Mouse (Mus musculus) lung, embryonic 15.5 days (tissue): ENCODE measurements at regions not wholly inside any gene's neighbourhood (a gene's known extent, or its start where the extent isn't known, plus 50 kb on each side); places are given as distances from the start of the nearest gene placed in this dataset.

Source experiments
- ATAC-seq: fragments of 200-750 bp; cut with Nextera tagmentation; 2 replicates; pipeline ENCODE4 v1.8.0; 2017; ENCODE audit warnings: moderate number of reproducible peaks, borderline replicate concordance; ENCODE audit not compliant: low FRiP score, low TSS enrichment; ENCODE audit errors: extremely low read depth
- H3K27ac ChIP-seq: fragments of 300-500 bp; sonication (generic); 2 replicates; pipeline ENCODE4 v1.5.1; 2015; ENCODE audit warnings: moderate library complexity, mild to moderate bottlenecking, inconsistent platforms
- H3K27me3 ChIP-seq: fragments of 300-500 bp; sonication (generic); 2 replicates; pipeline ENCODE4 v1.6.1; 2015; ENCODE audit warnings: inconsistent platforms
- H3K36me3 ChIP-seq: fragments of 300-500 bp; sonication (generic); 2 replicates; pipeline ENCODE4 v1.6.1; 2015; ENCODE audit warnings: inconsistent platforms
- H3K4me1 ChIP-seq: fragments of 300-500 bp; sonication (generic); 2 replicates; pipeline ENCODE4 v1.6.1; 2015; ENCODE audit warnings: inconsistent platforms
- H3K4me2 ChIP-seq: fragments of 300-500 bp; sonication (generic); 2 replicates; pipeline ENCODE4 v1.6.1; 2015; ENCODE audit warnings: inconsistent platforms, mild to moderate bottlenecking, moderate library complexity
- H3K4me3 ChIP-seq: fragments of 300-500 bp; sonication (generic); 2 replicates; pipeline ENCODE4 v1.5.1; 2015; ENCODE audit warnings: mild to moderate bottlenecking, inconsistent platforms
- H3K9ac ChIP-seq: fragments of 300-500 bp; sonication (generic); 2 replicates; pipeline ENCODE4 v1.6.1; 2015; ENCODE audit warnings: inconsistent platforms
- H3K9me3 ChIP-seq: fragments of 300-500 bp; sonication (generic); 2 replicates; pipeline ENCODE4 v1.6.1; 2016; ENCODE audit warnings: inconsistent platforms
- WGBS: fragments of 180-500 bp; shearing (Covaris S2); methylation state at CpG from one replicate; pipeline ENCODE4 v1.1.7; 2015; 5-methylcytosine and 5-hydroxymethylcytosine counted together

GRCm38 (mm10) chr1:137176696-137177095, 216.4 kb upstream of the Nr5a2 start:
- 67% methylated on average over 15 of the region's 15 CpGs for WGBS
- no peak for ATAC-seq
- Histone ChIP-seq H3K36me3 (no peaks in the 10 kb centered on the region), H3K27ac (no peak overlapping the region), H3K27me3 (no peaks in the 10 kb centered on the region), H3K4me3 (no peak overlapping the region), H3K9ac (no peak overlapping the region), H3K9me3 (no peaks in the 10 kb centered on the region), H3K4me2 (no peak overlapping the region), H3K4me1 (no peaks in the 10 kb centered on the region)

GRCm38 (mm10) chr1:137174081-137174480, 213.8 kb upstream of the Nr5a2 start:
- H3K27me3 ChIP-seq: no peaks in the 10 kb centered on the region
- no peaks in the 10 kb centered on the region for H3K9me3 ChIP-seq
- H3K36me3 ChIP-seq: no peaks in the 10 kb centered on the region
- ATAC-seq: no peak
- no peak overlapping the region for H3K4me2 ChIP-seq
- no peak overlapping the region for H3K27ac ChIP-seq
- H3K4me3 ChIP-seq: no peak overlapping the region
- H3K4me1 ChIP-seq: no peaks in the 10 kb centered on the region
- no peak overlapping the region for H3K9ac ChIP-seq
- 56% methylated on average over 5 of the region's 5 CpGs for WGBS

GRCm38 (mm10) chr1:137172128-137172527, 211.9 kb upstream of the Nr5a2 start:
- WGBS: 83% methylated on average over 6 of the region's 6 CpGs

GRCm38 (mm10) chr1:137171451-137171850, 211.2 kb upstream of the Nr5a2 start:
- Histone ChIP-seq H3K4me3 (no peak overlapping the region), H3K27me3 (no peaks in the 10 kb centered on the region), H3K27ac (no peak overlapping the region), H3K36me3 (no peaks in the 10 kb centered on the region), H3K9ac (no peak overlapping the region), H3K9me3 (no peaks in the 10 kb centered on the region), H3K4me1 (no peaks in the 10 kb centered on the region), H3K4me2 (no peak overlapping the region)
- ATAC-seq: no peak
- 48% methylated on average over 5 of the region's 5 CpGs for WGBS

More at GRCm38 (mm10) chr1:137172128-137172527, 211.9 kb upstream of the Nr5a2 start:
- Histone ChIP-seq H3K9ac (no peak overlapping the region), H3K4me2 (no peak overlapping the region), H3K27ac (no peak overlapping the region), H3K4me1 (no peaks in the 10 kb centered on the region), H3K36me3 (no peaks in the 10 kb centered on the region), H3K27me3 (no peaks in the 10 kb centered on the region), H3K4me3 (no peak overlapping the region), H3K9me3 (no peaks in the 10 kb centered on the region)
- ATAC-seq: no peak

- Histone ChIP-seq H3K9me3 (no peaks in the 10 kb centered on the region), H3K4me3 (no peak overlapping the region), H3K27ac (no peak overlapping the region), H3K4me2 (no peak overlapping the region), H3K27me3 (no peaks in the 10 kb centered on the region), H3K36me3 (no peaks in the 10 kb centered on the region), H3K4me1 (no peaks in the 10 kb centered on the region), H3K9ac (no peak overlapping the region)
- no peak for ATAC-seq
- WGBS: 32% methylated on average over 3 of the region's 3 CpGs
Observed at GRCm38 (mm10) chr1:137147891-137148290, 187.6 kb upstream of the Nr5a2 start.

- Histone ChIP-seq H3K4me3 (no peak overlapping the region), H3K9ac (no peak overlapping the region), H3K36me3 (no peaks in the 10 kb centered on the region), H3K4me1 (no peaks in the 10 kb centered on the region), H3K27ac (no peak overlapping the region), H3K9me3 (no peaks in the 10 kb centered on the region), H3K4me2 (no peak overlapping the region), H3K27me3 (no peaks in the 10 kb centered on the region)
- no peak for ATAC-seq
- WGBS: 30% methylated on average over 13 of the region's 13 CpGs
Observed at GRCm38 (mm10) chr1:137141879-137142570, 181.8 kb upstream of the Nr5a2 start.

- no peaks in the 10 kb centered on the region for H3K36me3 ChIP-seq
- no peak overlapping the region for H3K9ac ChIP-seq
- H3K4me3 ChIP-seq: no peak overlapping the region
- 70% methylated on average over 5 of the region's 5 CpGs for WGBS
- no peak overlapping the region for H3K27ac ChIP-seq
- no peaks in the 10 kb centered on the region for H3K9me3 ChIP-seq
- H3K4me1 ChIP-seq: no peaks in the 10 kb centered on the region
- H3K4me2 ChIP-seq: no peak overlapping the region
- ATAC-seq: no peak
- H3K27me3 ChIP-seq: no peaks in the 10 kb centered on the region
Observed at GRCm38 (mm10) chr1:137141372-137141771, 181.1 kb upstream of the Nr5a2 start.

- Histone ChIP-seq H3K27me3 (no peaks in the 10 kb centered on the region), H3K4me2 (no peak overlapping the region), H3K36me3 (no peaks in the 10 kb centered on the region), H3K9me3 (no peaks in the 10 kb centered on the region), H3K9ac (no peak overlapping the region), H3K27ac (no peak overlapping the region), H3K4me1 (no peaks in the 10 kb centered on the region), H3K4me3 (no peak overlapping the region)
- ATAC-seq: no peak
- WGBS: 55% methylated on average over 7 of the region's 7 CpGs
Observed at GRCm38 (mm10) chr1:137136156-137136555, 175.9 kb upstream of the Nr5a2 start.

GRCm38 (mm10) chr1:137133734-137134133, 173.5 kb upstream of the Nr5a2 start:
- no peak overlapping the region for H3K4me3 ChIP-seq
- H3K9ac ChIP-seq: no peak overlapping the region
- no peak overlapping the region for H3K4me2 ChIP-seq
- no peak for ATAC-seq
- no peaks in the 10 kb centered on the region for H3K4me1 ChIP-seq
- 20% methylated on average over 7 of the region's 7 CpGs for WGBS
- no peaks in the 10 kb centered on the region for H3K27me3 ChIP-seq
- no peaks in the 10 kb centered on the region for H3K9me3 ChIP-seq
- no peak overlapping the region for H3K27ac ChIP-seq
- no peaks in the 10 kb centered on the region for H3K36me3 ChIP-seq

- no peak overlapping the region for H3K27ac ChIP-seq
- no peaks in the 10 kb centered on the region for H3K9me3 ChIP-seq
- H3K9ac ChIP-seq: no peak overlapping the region
- no peaks in the 10 kb centered on the region for H3K36me3 ChIP-seq
- ATAC-seq: no peak
- 74% methylated on average over 3 of the region's 3 CpGs for WGBS
- H3K4me2 ChIP-seq: no peak overlapping the region
- H3K27me3 ChIP-seq: no peaks in the 10 kb centered on the region
- H3K4me3 ChIP-seq: no peak overlapping the region
- no peaks in the 10 kb centered on the region for H3K4me1 ChIP-seq
Observed at GRCm38 (mm10) chr1:137130264-137130663, 170.0 kb upstream of the Nr5a2 start.

- H3K27ac ChIP-seq: no peak overlapping the region
- no peaks in the 10 kb centered on the region for H3K4me1 ChIP-seq
- no peaks in the 10 kb centered on the region for H3K36me3 ChIP-seq
- ATAC-seq: no peak
- H3K4me2 ChIP-seq: no peak overlapping the region
- no peaks in the 10 kb centered on the region for H3K27me3 ChIP-seq
- H3K9ac ChIP-seq: no peak overlapping the region
- 75% methylated on average over 9 of the region's 9 CpGs for WGBS
- H3K4me3 ChIP-seq: no peak overlapping the region
- no peaks in the 10 kb centered on the region for H3K9me3 ChIP-seq
Observed at GRCm38 (mm10) chr1:137129116-137129515, 168.9 kb upstream of the Nr5a2 start.

- WGBS: 80% methylated on average over 3 of the region's 3 CpGs
Observed at GRCm38 (mm10) chr1:137117866-137118265, 157.6 kb upstream of the Nr5a2 start.

GRCm38 (mm10) chr1:137106444-137106843, 146.2 kb upstream of the Nr5a2 start:
- Histone ChIP-seq H3K4me2 (no peak overlapping the region), H3K9ac (no peak overlapping the region), H3K36me3 (no peaks in the 10 kb centered on the region), H3K9me3 (no peaks in the 10 kb centered on the region), H3K27me3 (no peaks in the 10 kb centered on the region), H3K27ac (no peak overlapping the region), H3K4me1 (no peaks in the 10 kb centered on the region), H3K4me3 (no peak overlapping the region)
- no peak for ATAC-seq
- 66% methylated on average over 2 of the region's 2 CpGs for WGBS

More at GRCm38 (mm10) chr1:137117866-137118265, 157.6 kb upstream of the Nr5a2 start:
- no peaks in the 10 kb centered on the region for H3K36me3 ChIP-seq
- no peak overlapping the region for H3K27ac ChIP-seq
- no peak for ATAC-seq
- H3K4me3 ChIP-seq: no peak overlapping the region
- H3K27me3 ChIP-seq: no peaks in the 10 kb centered on the region
- H3K4me1 ChIP-seq: no peaks in the 10 kb centered on the region
- H3K9me3 ChIP-seq: no peaks in the 10 kb centered on the region
- no peak overlapping the region for H3K4me2 ChIP-seq
- no peak overlapping the region for H3K9ac ChIP-seq
